Mouse (Mus musculus): ENCODE measurements around the gene Tmem104. TPM values are rescaled to one million over a fixed set of nuclear protein-coding genes. Genes with fewer than 3 reads are reported as not detected.

The Tmem104 gene
- total RNA-seq (2014; rRNA removed): 5.4 and 7.6 TPM in 2 replicates
- polyA plus RNA-seq (2015; fragmentation: Nextera tagmentation; extraction: Ambion mirVana): 8.8 and 9.9 TPM in 2 replicates

GRCm38 (mm10) chr11:115187224-115187639 lies at the start of gene Tmem104:
TSS of gene Tmem104 (plus strand) at chr11:115187487.
- under 1% methylated on average over 39 of the region's 39 CpGs for WGBS
- peak; percentile 99 for DNase-seq
- peak within 1 kb of the TSS; percentile 68 for H3K9ac ChIP-seq
- peak; percentile 99 for ATAC-seq
- H3K27me3 ChIP-seq (ENCODE audit: insufficient read depth, low read length): no peaks in the 10 kb centered on the region
- peak within 1 kb of the TSS; percentile 63 for H3K27ac ChIP-seq (ENCODE audit: low read depth, low read length)
- no peaks in the 10 kb centered on the region for H3K9me3 ChIP-seq (ENCODE audit: low read length)
- H3K4me3 ChIP-seq (ENCODE audit: low read depth, low read length): peak within 1 kb of the TSS; percentile 62
- peaks cover 7% of the 10 kb centered on the region for H3K36me3 ChIP-seq (ENCODE audit: insufficient read depth)
- no peaks in the 10 kb centered on the region for H3K4me1 ChIP-seq (ENCODE audit: insufficient read depth)
- peak within 1 kb of the TSS; percentile 62 for H3K4me2 ChIP-seq (ENCODE audit: low read depth)
- peak; percentile 52 for TF ChIP-seq CTCF (IDR thresholded peaks at IDR 0.05; ENCODE audit: low read depth)

- ATAC-seq: no peak
- H3K27me3 ChIP-seq (ENCODE audit: insufficient read depth, low read length): peaks cover 4% of the 10 kb centered on the region; the same call in 1 of the 2 replicates
- WGBS: 83% methylated on average over 5 of the region's 5 CpGs
Measured at GRCm38 (mm10) chr11:115138597-115139262, 48.6 kb upstream of the Tmem104 start.

GRCm38 (mm10) chr11:115141970-115142369 lies 45.3 kb upstream of the Tmem104 start:
- no peak for DNase-seq
- Histone ChIP-seq H3K4me2 (ENCODE audit: low read depth) (no peak overlapping the region), H3K36me3 (ENCODE audit: insufficient read depth) (no peaks in the 10 kb centered on the region), H3K4me1 (ENCODE audit: insufficient read depth) (no peaks in the 10 kb centered on the region), H3K9me3 (ENCODE audit: low read length) (no peaks in the 10 kb centered on the region), H3K9ac (no peak overlapping the region), H3K27ac (ENCODE audit: low read depth, low read length) (no peak overlapping the region), H3K27me3 (ENCODE audit: insufficient read depth, low read length) (peaks cover 4% of the 10 kb centered on the region; the same call in 1 of the 2 replicates), H3K4me3 (ENCODE audit: low read depth, low read length) (no peak overlapping the region)
- ATAC-seq: no peak
- TF ChIP-seq CTCF (IDR thresholded peaks at IDR 0.05; ENCODE audit: low read depth): no peak
- WGBS: 85% methylated on average over 2 of the region's 2 CpGs

More at GRCm38 (mm10) chr11:115138597-115139262, 48.6 kb upstream of the Tmem104 start:
- Histone ChIP-seq H3K9me3 (ENCODE audit: low read length) (no peaks in the 10 kb centered on the region), H3K4me3 (ENCODE audit: low read depth, low read length) (no peak overlapping the region), H3K36me3 (ENCODE audit: insufficient read depth) (no peaks in the 10 kb centered on the region), H3K4me1 (ENCODE audit: insufficient read depth) (no peaks in the 10 kb centered on the region), H3K4me2 (ENCODE audit: low read depth) (no peak overlapping the region), H3K9ac (no peak overlapping the region), H3K27ac (ENCODE audit: low read depth, low read length) (no peak overlapping the region)
- no peak for DNase-seq
- no peak for TF ChIP-seq CTCF (IDR thresholded peaks at IDR 0.05; ENCODE audit: low read depth)

GRCm38 (mm10) chr11:115147813-115148212 lies 39.5 kb upstream of the Tmem104 start:
- Histone ChIP-seq H3K27me3 (ENCODE audit: insufficient read depth, low read length) (peaks cover 2% of the 10 kb centered on the region), H3K4me1 (ENCODE audit: insufficient read depth) (no peaks in the 10 kb centered on the region), H3K36me3 (ENCODE audit: insufficient read depth) (no peaks in the 10 kb centered on the region), H3K9me3 (ENCODE audit: low read length) (no peaks in the 10 kb centered on the region), H3K4me3 (ENCODE audit: low read depth, low read length) (no peak overlapping the region), H3K4me2 (ENCODE audit: low read depth) (no peak overlapping the region), H3K9ac (no peak overlapping the region), H3K27ac (ENCODE audit: low read depth, low read length) (no peak overlapping the region)
- no peak for TF ChIP-seq CTCF (IDR thresholded peaks at IDR 0.05; ENCODE audit: low read depth)
- DNase-seq (no peak), ATAC-seq (no peak)
- WGBS: 87% methylated on average over 4 of the region's 4 CpGs

- no peak overlapping the region for H3K4me3 ChIP-seq (ENCODE audit: low read depth, low read length)
- WGBS: 77% methylated on average over 6 of the region's 6 CpGs
- no peak overlapping the region for H3K4me2 ChIP-seq (ENCODE audit: low read depth)
- H3K4me1 ChIP-seq (ENCODE audit: insufficient read depth): no peaks in the 10 kb centered on the region
- H3K9ac ChIP-seq: no peak overlapping the region
- H3K36me3 ChIP-seq (ENCODE audit: insufficient read depth): no peaks in the 10 kb centered on the region
- TF ChIP-seq CTCF (IDR thresholded peaks at IDR 0.05; ENCODE audit: low read depth): no peak
- no peak overlapping the region for H3K27ac ChIP-seq (ENCODE audit: low read depth, low read length)
- no peaks in the 10 kb centered on the region for H3K9me3 ChIP-seq (ENCODE audit: low read length)
- ATAC-seq: no peak
- peaks cover 15% of the 10 kb centered on the region for H3K27me3 ChIP-seq (ENCODE audit: insufficient read depth, low read length)
- no peak for DNase-seq
Measured at GRCm38 (mm10) chr11:115150741-115151254, 36.5 kb upstream of the Tmem104 start.

GRCm38 (mm10) chr11:115151755-115152429 lies 35.4 kb upstream of the Tmem104 start:
- Histone ChIP-seq H3K4me2 (ENCODE audit: low read depth) (peak overlapping the region; percentile 52), H3K27me3 (ENCODE audit: insufficient read depth, low read length) (peaks cover 15% of the 10 kb centered on the region), H3K36me3 (ENCODE audit: insufficient read depth) (no peaks in the 10 kb centered on the region), H3K4me3 (ENCODE audit: low read depth, low read length) (peak overlapping the region; percentile 28), H3K4me1 (ENCODE audit: insufficient read depth) (no peaks in the 10 kb centered on the region), H3K27ac (ENCODE audit: low read depth, low read length) (no peak overlapping the region), H3K9me3 (ENCODE audit: low read length) (no peaks in the 10 kb centered on the region), H3K9ac (peak overlapping the region; percentile 46)
- TF ChIP-seq CTCF (IDR thresholded peaks at IDR 0.05; ENCODE audit: low read depth): no peak
- DNase-seq: peak; percentile 79
- peak; percentile 96 for ATAC-seq
- WGBS: 2% methylated on average over 15 of the region's 15 CpGs

- no peak for ATAC-seq
- no peak for DNase-seq
- no peak for TF ChIP-seq CTCF (IDR thresholded peaks at IDR 0.05; ENCODE audit: low read depth)
- Histone ChIP-seq H3K9ac (no peak overlapping the region), H3K27ac (ENCODE audit: low read depth, low read length) (no peak overlapping the region), H3K36me3 (ENCODE audit: insufficient read depth) (no peaks in the 10 kb centered on the region), H3K4me2 (ENCODE audit: low read depth) (no peak overlapping the region), H3K27me3 (ENCODE audit: insufficient read depth, low read length) (peaks cover 15% of the 10 kb centered on the region), H3K4me3 (ENCODE audit: low read depth, low read length) (no peak overlapping the region), H3K9me3 (ENCODE audit: low read length) (no peaks in the 10 kb centered on the region), H3K4me1 (ENCODE audit: insufficient read depth) (no peaks in the 10 kb centered on the region)
- WGBS: 79% methylated on average over 9 of the region's 9 CpGs
Measured at GRCm38 (mm10) chr11:115153088-115153487, 34.2 kb upstream of the Tmem104 start.
